Mouse (Mus musculus): ENCODE data around the gene Serpinb8. TPM values are rescaled to one million over a fixed set of nuclear protein-coding genes. Genes with fewer than 3 reads are reported as not detected.

Gene Serpinb8
- total RNA-seq, 4 experiments from 2014 or later = 12.3 to 15.9 (median 13.6) TPM

DNA sequence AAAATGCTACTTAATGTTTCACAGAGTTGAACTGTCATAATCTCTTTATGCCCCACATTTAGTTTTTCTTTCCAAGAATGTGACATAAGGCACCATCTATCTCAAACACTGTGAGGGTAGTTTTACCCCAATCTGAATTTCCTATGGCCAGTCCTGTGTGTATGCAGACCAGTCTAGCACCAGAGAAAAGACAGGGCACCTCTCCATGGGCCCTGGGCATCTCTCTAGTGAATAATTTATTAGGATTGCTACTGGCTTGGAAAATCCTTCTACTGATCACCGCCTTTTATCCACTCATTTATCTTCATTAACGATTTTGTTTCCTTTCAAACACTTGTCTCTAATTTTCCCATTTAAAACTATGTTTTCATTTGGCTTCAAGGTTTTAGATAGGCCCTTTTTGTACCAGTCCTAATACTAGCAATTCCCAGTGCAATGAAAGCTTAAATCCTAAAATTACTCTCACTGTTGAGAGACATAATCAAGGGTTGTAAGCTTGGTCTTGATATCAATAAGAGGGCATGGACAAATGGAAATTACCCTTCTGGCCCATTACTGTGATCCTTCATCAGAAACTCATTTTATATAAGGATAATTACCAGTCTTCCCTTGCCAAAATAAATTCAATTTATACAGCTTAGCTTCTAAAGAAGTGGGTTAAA lies 52.8 kb downstream of the Serpinb8 start:
- DNase-seq (ENCODE audit: low spot score in 2 of 2) = no peak

- DNase-seq (ENCODE audit: low spot score in 2 of 2) = peak in 1 of 2 experiments; percentile 83
Observed at GRCm38 (mm10) chr1:107645086-107645485, 55.3 kb downstream of the Serpinb8 start.

- no peak for DNase-seq (ENCODE audit: low spot score in 2 of 2)
Observed at GRCm38 (mm10) chr1:107657689-107658088, 67.9 kb downstream of the Serpinb8 start.

Other genes starting within 250 kb of the Serpinb8 start
- gene Serpinb11, start 228.8 kb upstream of the Serpinb8 start, total RNA-seq (2022) = not detected
- gene Serpinb7, start 190.4 kb upstream of the Serpinb8 start, total RNA-seq (2022) = not detected
- under 1 TPM in 1 of 4 experiments, not detected in 3; 0.35 TPM for gene Serpinb2, start 78.6 kb upstream of the Serpinb8 start, total RNA-seq (2022)